Mouse (Mus musculus) spleen, adult 2 months (tissue): ENCODE data around the gene Rbm38.

Experiments used
- CTCF ChIP-seq: fragments of 200-500 bp; IDR thresholded peaks from 2 replicates; pipeline ENCODE4 v1.5.1; 2011; ENCODE audit warnings: mild to moderate bottlenecking, inconsistent platforms; ENCODE audit not compliant: insufficient read depth, insufficient read length, insufficient replicate concordance; ENCODE audit errors: extremely low read depth
- POLR2A ChIP-seq: fragments of 200-500 bp; IDR thresholded peaks from 2 replicates; pipeline ENCODE4 v1.6.1; 2011; ENCODE audit warnings: low read depth, low read length, inconsistent platforms

- TF ChIP-seq CTCF (no peak), POLR2A (no peak)
Observed at GRCm38 (mm10) chr2:173037347-173037746, 17.0 kb downstream of the Rbm38 start.
